Mouse (Mus musculus) gonadal fat pad, adult 2 months (tissue): ENCODE data around the gene Tppp2. TPM values are rescaled to one million over a fixed set of nuclear protein-coding genes. Genes with fewer than 3 reads are reported as not detected.

Experiments used
- DNase-seq: peaks from one replicate; pipeline ENCODE4 v3.0.0-alpha.2; 2012; ENCODE audit warnings: low read depth
- polyA plus RNA-seq: library from polyadenylated mRNA; depleted of rRNA; stranded (reverse); fragments of >200 nt; gene quantifications from 2 replicates; pipeline ENCODE4 v1.2.3, GENCODE M21; 2012; rRNA removed

Tppp2 gene
- 1.6 and 2.3 TPM in 2 replicates for polyA plus RNA-seq

DNA sequence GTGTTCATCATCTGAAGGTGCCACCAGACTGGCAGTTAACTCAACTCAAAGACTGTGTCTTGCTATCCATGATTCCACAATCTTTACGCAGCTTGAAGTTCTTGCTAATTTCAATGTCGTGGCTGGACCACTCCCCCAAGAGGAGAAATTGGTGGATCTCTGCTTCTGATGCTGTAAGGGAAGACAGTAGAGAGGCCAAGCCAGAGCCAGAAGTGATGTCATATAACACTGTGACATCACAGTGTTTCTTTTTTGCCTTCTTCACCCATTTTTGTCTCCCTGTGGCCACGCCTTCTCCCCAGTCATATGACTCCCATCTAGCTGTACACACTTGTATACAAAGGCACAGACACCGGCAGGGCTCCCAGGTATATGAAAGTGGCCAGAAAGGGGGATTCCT is at the start of gene Tppp2:
Gene Tppp2, plus strand, starts transcription at position 301 of the 400 bp plus-strand sequence.
- no peak for DNase-seq

DNA sequence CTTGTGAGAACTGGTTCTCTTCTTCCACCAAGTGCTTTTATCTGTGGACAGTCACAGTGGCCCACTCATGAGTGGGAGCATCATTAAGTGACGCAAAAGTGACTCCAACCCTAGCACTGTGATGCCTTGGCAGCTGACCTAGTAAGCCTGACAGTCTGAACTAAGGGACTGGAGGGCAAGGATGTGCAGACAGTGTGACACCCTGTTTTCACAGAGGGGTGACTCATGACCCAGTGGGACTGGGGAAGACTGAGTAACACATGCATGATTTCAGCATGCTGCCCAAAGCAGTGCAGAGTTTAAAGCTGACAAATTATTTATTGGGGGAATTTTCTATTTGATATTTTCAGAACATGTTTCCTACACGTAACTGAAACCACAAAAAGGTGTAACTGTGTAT is 47.5 kb upstream of the Tppp2 start:
- DNase-seq: no peak

DNA sequence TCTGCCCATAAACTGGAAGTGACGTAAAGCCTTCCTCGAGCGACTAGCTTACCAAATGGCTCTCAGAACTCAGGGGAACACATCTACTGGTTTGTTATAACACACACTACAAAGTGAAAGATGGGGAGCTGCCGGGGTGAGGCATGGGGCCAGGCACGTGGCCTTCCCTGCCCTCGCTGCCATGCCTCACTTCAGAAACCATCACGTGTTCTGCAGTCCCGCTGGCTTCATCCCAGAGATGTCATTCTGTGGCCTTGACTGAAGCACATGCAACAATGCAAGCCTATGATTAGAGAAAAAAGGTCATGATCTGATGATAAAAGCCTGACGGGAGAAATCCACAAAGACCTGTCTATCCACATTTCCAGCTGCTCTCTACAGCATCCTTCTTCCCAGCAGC is 46.5 kb upstream of the Tppp2 start:
- DNase-seq: no peak

DNA sequence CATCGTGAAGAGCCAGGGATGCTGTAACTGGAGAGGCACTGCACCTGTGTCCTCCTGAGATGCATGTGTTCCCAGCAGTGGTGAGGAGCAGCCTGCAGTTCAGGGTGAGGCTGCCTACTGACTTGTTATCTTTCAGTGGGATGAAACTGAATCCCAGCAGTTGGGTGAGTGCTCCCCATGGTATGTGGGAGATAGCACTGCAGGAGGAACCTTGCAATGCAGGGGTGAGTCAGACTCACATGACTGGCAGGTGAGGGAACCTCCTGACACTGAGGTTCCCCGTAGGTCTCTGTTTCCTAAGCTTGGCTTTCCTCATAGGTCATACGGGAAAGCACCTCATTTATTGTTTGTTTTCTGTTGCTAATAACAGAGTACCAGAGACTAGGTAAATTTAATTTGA is 40.7 kb upstream of the Tppp2 start:
- DNase-seq: no peak

DNA sequence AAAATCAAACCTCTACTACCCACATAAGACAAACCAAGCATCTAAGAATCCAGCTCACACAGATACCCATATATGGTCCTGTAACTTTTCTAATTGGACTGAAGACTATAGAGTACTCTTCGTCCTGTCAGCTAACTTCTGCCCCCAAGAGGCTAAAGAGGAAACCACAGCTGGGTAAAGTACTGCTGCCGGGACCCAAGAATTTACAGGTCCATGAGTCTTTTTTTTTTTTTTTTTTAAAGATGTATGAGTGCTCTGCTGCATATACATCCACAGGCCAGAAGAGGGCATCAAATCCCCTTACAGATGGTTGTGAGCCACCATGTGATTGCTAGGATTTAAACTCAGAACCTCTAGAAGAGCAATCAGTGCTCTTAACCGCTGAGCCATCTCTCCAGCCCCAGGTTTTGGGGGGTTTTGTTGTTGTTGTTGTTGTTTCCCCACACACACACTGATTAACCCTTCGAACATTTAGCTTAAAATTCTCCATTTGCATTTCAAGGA is 34.6 kb upstream of the Tppp2 start:
- DNase-seq: no peak

DNA sequence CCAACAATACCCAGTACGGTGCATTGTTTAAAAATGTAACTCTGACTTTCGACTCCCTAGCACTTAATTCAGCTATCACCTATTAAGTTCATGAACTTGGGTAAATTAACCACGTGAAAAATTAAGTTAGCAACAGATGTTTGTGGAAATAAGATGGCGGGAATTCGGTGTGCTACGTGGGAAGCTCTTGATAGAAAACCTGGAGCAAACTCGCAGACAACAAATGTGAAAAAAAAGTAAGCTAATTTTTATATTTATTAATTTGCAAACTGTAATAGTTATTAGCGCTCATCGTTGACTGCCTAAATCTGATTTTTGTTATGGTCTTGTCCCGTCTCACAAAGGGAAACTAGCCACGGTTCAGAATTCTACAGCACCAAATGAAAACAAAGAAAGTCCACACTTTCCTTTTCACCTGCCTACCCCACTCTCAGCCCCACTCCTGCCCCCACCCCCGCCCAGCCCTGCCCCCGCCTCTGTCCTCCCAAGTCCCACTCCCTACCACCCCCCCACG is 34.1 kb upstream of the Tppp2 start:
- DNase-seq: no peak

DNA sequence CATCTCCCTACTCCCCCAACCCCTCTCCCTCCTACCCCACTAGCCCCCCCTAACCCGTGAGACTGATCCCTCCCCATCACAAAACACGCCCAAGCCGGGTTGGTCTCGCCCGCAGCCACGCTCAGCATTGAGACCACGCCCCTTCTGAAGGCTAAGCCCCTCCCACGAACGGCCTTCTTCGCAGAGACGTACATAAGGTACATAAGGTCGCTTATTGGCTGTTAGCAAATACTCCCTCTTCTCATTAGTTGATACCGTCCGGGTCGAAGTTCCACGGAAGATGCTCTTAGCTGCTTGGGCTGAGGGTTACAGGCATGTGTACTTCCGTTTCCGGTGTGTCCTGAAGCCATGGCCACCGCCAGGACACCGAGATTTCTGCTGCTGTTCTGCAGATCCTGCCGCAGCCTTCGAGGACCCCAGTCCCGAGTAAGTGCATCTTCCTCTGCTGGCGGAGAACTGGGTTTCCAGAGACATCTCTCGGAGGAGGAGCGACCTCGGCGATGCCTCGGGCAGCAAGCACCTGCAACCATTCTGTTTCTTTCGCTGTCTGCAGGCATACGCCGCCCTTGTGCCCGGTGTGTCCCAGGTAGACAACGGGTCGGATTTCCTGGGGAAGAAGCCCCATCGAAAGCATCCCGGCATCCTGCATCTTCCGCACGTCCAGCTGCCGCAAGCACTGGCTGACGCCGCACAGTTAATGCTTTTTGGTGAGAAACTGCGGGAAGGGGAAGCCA is 33.5 kb upstream of the Tppp2 start, which contains the start of gene Mettl17:
Gene Mettl17, plus strand, starts transcription at position 245 of the 734 bp plus-strand sequence.
- peak; percentile 85 for DNase-seq

DNA sequence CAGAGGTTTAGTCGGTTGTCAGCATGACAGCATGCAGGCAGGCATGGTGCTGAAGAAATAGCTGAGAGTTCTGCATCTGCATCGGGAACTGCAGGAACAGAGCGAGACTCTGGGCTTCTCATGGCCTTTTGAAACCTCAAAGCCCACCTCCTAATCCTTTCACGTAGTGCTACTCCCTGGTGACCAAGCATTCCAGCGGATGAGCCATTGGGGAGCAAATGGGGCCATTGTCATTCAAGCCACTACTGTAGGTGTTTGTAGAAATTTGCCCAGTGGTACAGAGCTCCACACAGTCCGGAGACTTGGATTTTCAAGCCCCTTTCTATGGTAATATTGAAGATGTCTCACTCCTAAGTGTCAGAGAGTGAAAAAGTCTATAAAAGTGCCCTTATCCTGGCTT is 32.2 kb upstream of the Tppp2 start:
- DNase-seq: no peak

DNA sequence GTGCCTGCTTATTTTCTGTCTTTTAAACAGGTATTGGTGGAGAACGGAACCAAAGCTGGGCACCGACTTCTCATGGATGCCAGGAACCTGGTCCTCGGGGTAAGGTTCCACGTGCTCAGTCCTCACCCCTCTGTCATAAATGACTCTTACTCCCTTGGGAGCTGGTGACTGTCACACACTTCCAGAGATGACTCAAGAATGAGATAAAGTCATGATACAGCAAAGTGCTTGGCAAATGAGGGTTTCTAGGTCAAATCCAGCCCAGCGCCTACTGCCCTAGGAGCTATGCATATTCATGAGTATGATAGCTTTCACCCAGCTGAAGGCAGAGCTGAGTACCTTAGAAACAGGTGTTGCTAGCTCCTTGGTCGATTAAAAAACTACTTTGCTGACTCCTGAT is 28.4 kb upstream of the Tppp2 start:
- DNase-seq: no peak

DNA sequence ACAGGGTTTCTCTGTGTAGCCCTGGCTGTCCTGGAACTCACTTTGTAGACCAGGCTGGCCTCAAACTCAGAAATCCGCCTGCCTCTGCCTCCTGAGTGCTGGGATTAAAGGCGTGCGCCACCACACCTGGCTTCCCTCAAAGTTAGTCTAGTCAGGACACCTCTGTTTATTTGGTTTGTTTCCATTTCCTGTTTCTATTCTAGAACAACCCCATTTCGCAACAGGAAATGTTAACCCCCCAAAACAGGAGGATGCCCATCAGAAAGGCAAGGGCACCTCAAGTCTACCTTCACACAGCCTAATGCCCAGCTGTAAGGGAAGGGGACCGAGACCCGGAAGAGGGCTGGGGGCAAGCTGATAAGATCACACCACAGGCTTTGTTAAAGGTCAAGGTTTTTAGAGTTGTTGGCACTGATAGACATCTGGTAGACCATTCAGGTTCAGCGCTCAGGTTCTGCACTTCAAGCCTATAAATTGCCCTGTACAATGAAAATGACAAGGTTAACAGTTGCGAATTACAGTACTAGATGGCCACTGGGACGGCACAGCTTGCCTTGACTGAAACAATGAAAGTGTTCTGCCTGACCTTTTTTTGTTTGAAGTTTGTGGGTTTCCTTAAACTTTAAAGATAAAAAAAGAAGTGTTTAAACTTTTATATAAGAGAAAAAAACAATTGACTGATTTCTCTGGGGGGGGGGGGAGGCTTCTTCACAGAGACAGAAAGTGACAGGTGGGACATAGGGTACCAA is 25.9 kb upstream of the Tppp2 start, which contains the start of gene Slc39a2:
Gene Slc39a2, plus strand, starts transcription at position 699 of the 749 bp plus-strand sequence.
- no peak for DNase-seq

DNA sequence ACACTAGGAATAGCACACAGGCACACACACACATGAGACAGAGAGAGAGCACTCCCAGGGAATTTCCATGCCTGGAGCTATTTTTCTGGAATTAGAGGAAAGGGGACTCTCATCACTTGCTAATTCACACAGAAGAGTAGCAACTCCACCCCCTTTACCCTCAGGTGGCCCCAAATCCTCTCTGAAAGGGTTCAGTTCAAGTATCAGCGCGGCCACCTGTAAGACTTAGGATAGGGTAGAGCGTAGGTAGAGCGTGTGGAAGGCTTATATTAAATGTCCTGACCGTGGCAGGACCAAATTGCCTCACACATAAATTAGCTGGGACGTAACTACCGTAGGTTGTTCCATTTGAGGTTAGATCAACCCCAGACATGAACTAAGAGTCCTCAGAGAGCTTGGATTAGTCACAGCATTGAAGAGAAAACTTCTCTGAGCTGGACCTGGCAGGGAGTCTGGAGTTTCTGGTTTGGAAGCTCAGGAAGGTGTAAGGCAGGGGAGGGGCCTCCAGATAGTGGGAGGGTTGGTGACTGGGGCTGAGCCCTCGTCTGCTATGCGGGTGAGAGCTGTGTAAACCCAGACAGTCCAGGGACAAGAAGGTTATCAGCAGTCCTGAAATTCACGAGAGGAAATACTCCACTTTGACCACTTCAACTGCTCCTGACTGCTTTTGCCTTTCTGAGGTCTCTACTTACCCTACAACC is 25.0 kb upstream of the Tppp2 start:
- DNase-seq: peak; percentile 88

DNA sequence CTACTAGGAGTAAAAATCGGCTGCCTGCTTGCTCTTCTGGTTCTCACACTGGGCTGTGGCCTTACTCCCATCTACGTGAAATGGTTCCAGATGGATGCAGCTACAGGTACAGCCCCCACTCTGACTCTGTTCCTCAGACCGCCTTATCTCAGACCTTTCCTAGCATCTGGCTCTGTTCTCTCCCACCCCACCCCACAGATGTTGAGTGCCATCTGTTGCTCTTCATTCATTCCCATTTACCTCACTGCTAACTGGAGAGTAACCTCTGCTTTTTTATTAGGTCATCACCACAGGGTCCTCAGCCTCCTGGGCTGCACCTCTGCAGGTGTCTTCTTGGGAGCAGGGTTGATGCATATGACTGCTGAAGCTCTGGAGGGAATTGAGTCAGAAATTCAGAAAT is 24.4 kb upstream of the Tppp2 start:
- DNase-seq: no peak

DNA sequence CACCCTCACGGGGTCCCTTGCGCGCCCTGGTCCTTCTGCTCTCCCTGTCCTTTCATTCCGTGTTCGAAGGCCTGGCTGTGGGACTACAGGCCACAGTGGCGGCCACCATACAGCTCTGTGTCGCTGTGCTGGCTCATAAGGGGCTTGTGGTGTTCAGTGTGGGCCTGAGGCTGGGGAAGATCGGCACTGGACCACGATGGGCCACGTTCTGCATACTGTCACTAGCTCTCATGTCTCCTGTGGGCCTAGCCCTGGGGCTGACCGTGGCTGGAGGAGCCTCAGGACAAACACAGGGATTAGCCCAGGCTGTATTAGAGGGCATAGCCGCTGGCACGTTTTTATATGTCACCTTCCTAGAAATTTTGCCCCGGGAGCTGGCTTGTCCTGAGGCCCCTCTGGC is 23.2 kb upstream of the Tppp2 start:
- DNase-seq: no peak

DNA sequence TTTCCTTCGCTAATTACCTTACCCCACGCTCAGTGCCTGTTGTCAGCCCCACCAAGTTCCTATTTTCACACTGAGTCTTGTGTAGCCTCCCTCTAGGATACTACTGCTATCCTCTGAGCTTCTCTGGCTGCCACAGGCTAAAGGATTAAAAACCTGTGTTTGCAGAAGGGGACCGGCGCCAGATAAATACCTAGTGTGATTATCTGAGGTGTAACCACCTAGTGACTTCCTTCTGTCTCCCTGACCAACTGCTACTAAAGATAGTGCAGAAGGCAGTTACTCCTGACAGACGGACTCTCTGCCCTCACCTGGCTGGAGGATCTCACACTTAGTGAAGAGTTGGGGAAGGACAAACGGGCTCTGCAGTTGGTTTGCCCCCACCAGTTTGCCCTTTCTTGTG is 22.2 kb upstream of the Tppp2 start:
- no peak for DNase-seq

DNA sequence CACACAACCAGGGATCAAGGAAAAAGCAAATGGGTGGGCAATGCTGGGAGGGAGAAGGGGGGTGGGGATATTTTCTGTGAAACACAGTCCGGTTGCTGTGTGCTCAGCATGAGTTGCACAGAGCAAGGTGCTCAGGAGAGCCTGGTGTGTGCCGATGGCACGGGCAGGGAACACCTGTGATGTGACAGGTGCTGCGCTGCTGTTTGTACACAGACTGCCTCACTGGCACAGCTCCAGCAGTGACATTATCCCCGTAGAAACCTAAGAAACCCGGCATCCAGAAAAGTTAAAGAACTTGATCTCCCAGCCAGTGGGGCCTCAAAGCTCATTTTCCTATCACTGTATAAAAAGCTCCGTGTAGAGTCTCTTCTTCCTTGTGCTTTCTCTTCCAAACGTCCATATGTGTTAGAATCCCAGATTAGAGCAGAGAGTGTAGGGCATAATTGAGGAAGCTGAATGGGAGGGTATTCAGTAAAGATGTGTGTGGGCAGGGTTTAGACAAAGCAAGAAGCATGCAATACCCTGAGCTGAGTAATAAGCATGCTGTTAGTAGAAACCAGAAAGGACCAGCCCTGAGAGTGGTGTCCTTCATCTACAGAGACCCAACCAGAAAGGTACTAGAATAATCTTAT is 21.6 kb upstream of the Tppp2 start:
- no peak for DNase-seq

DNA sequence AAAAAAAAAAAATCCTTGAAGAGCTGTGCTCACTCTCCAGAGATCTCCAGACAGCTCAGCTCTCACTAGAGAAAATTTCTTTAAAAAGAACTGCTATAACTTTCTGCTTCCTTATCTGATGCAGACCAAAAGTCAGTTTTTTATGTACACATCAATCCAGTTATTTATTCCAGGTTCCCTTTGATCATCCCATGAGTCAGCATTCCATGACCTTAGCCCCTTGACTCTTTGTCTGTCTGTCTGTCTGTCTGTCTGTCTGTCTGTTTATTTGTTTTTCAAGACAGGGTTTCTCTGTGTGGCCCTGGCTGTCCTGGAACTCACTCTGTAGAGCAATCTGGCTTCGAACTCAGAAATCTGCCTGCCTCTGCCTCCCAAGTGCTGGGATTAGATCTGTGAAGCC is 18.9 kb upstream of the Tppp2 start:
- DNase-seq: no peak

DNA sequence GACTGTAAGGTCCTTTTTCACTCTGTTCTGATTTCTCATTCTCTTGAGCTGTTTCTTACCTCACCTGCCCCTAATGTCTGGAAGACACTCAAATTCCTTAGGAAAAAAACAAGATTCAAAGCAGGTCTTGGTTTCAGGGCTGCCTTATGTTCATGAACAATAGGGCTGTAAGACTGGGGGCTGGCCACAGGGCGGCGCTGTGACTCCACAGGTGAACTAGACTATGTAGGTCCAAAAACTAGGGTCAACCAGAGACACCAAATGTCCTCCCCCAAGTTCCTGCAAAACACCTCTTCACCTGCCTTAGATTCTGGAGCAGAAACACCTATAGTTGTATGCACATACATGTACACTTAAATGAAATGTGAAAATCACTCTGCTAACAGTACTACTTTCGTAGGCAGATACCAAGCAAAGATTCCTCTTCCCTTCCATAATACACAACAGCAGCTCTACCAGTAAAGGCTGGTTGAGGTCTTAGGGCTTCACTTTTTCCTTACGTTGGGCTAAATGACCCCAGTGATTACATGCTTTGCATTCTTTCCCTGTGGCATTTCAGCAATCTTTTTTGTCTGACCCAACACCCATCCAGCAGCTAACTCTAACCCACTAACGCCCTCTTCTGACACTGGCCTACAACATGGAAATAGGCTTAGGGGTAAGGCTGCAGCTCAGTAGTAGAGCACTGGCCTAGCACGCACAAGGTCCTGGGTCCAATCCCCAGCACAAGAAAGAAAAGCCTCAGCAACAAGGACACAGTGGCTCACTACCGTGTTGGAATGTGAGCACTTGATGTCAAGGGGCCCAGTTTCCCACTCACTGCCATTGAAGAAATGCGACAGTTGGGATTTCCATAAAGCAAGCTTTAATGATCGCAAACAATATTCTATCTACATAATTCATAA is 15.2 kb upstream of the Tppp2 start:
- no peak for DNase-seq

DNA sequence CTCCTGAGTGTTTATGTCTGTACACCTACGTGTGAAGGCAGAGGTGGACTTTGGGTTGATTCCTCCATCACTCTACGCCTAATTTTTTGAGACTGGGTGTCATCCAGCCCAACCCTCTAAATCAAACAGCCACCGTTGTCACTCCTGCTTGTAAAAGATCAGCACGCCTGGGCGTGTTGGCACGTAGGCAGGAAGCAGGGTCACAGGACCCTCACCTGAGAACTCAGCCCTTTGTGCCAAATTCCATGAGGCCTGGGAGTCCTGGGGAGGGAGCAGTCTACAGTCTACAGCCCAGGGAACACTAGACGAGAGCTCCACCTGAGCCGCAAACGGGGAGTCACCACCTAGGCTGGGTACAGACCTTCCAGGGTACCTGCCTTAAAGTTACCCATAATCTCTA is 14.4 kb upstream of the Tppp2 start:
- DNase-seq: no peak

DNA sequence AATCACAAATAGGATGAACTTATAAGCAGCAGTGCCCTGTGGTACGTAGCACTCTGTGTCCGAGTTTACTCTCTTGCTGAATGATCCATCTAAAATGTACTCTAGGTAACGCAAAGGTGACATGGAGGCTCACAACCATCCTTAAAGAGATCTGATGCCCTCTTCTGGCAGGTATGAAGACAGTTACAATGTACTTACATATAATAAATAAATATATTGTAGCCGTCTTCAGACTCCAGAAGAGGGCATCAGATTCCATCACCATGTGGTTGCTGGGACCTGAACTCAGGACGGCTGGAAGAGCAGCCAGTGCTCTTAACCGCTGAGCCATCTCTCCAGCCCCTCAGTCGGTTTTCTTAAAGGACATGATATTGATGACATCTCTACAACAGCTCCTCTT is 13.5 kb upstream of the Tppp2 start:
- no peak for DNase-seq

DNA sequence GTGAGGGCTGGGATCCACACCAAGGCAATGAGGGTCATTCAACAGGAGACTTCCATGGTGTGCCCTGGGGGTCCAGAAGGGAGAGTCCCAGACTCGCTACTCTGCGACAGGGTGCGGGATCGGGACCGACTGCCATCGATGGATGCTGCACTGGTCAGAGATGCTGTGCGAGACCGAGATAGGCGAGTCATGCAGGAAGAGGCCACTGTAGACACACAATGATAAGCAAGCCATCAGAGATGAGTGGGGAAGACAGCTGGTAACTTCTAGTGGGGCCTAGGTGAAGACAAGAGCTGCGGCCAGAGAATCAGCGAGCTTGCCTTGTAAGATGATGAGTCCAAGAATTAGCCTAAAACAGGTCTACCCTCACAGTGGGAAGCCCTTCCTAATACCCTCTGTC is 12.1 kb upstream of the Tppp2 start:
- DNase-seq: no peak

DNA sequence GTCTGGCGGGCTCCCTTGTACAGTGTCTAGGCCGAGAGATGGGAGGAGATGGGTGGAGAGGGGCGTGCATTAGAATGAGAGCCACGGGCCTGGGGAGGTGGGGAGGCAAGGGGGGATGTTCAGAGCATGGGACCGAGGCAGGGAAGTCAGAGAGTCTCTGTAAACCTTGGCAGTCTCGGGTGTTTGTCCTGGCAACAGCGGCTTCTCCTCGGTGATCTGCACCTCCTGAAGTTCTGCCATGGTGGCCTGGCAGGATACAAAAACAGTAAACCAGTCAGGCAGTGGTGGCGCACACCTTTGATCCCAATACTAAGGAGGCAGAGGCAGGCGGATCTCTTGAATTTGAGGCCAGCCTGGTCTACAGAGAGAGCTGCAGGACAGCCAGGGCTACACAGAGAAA is 6.9 kb upstream of the Tppp2 start:
- no peak for DNase-seq
